ENCODE assay signal across 11 mouse cellular contexts in genomic region chr11:45454933-45455332, GRCm38 (mm10).
A peak's percentile ranks its signal among the peaks of the same experiment; 100 is the strongest.
DNase-seq lines count a peak whose midpoint lies in the region; ATAC-seq lines count a peak whose summit lies in the region.
"Had no signal": no experiment of that assay in that cellular context is flagged by ENCODE, and none has a peak within 500 bp of the region (broad histone marks: within the 10 kb centered on the region; RNA-seq: fewer than 3 reads in every experiment).

No protein-coding gene starts in this region.

- H3K27me3 ChIP-seq in hindbrain, embryonic 13.5 days = no peaks in the 10 kb centered on the region

- 70% methylated on average over 3 of the region's 3 CpGs for WGBS in hindbrain, embryonic 13.5 days

- H3K9ac ChIP-seq in hindbrain, embryonic 13.5 days = no peak overlapping the region

- peak overlapping the region; percentile 63; the same call in 1 of the 2 replicates for H3K27ac ChIP-seq in hindbrain, embryonic 13.5 days
- H3K27ac ChIP-seq: macrophage; stomach, postnatal 0 days had no signal

- H3K4me1 ChIP-seq in hindbrain, embryonic 13.5 days (replicated peaks) = peaks cover 7% of the 10 kb centered on the region; the same call in 1 of the 2 replicates

- no peaks in the 10 kb centered on the region for H3K36me3 ChIP-seq in hindbrain, embryonic 13.5 days

- intact Hi-C loops in heart, postnatal 14 days (cut with DNase I) = no loop called here
- intact Hi-C loops in heart, postnatal 25 days (cut with DNase I) = loop anchor here (5.0 kb wide), 1 partner anchor 77 kb away; no protein-coding TSS in a partner anchor

- peak; percentile 61; the same call in 1 of the 2 replicates for ATAC-seq in hindbrain, embryonic 13.5 days (ENCODE audit: low FRiP score)
- no peak for ATAC-seq in monocyte, adult 5-6 weeks (replicated peaks; ENCODE audit: insufficient number of reproducible peaks, low FRiP score, low TSS enrichment, poor library complexity, severe bottlenecking)

- H3K4me2 ChIP-seq in hindbrain, embryonic 13.5 days = no peak overlapping the region

- peak; percentile 8 to 21 for DNase-seq in heart, postnatal 14 days
- no peak for DNase-seq in heart, postnatal 25 days (ENCODE audit: low spot score)
- DNase-seq in adrenal gland, postnatal 25 days = peak; percentile 54
- peak; percentile 98 for DNase-seq in cerebellum, adult 9-10 months
- no peak for DNase-seq in ovary, postnatal 10 days (ENCODE audit: low spot score)
- no peak for DNase-seq in T-cell, adult 2 months (ENCODE audit: low spot score)
- DNase-seq: kidney, adult 8-10 months had no signal

- H3K4me3 ChIP-seq in hindbrain, embryonic 13.5 days = no peak overlapping the region

- H3K9me3 ChIP-seq in hindbrain, embryonic 13.5 days = no peaks in the 10 kb centered on the region

Comparison
In these comparisons a context has a peak if more than half of its experiments do, and no peak if none do; other contexts are left out.
1. DNase-seq: peak in heart, postnatal 14 days (2 of 2), adrenal gland, postnatal 25 days (single experiment) and cerebellum, adult 9-10 months (single experiment); none in heart, postnatal 25 days (single experiment), ovary, postnatal 10 days (single experiment) and T-cell, adult 2 months (single experiment).